11 mouse cellular contexts compared by ENCODE assay signal in the genomic region with DNA sequence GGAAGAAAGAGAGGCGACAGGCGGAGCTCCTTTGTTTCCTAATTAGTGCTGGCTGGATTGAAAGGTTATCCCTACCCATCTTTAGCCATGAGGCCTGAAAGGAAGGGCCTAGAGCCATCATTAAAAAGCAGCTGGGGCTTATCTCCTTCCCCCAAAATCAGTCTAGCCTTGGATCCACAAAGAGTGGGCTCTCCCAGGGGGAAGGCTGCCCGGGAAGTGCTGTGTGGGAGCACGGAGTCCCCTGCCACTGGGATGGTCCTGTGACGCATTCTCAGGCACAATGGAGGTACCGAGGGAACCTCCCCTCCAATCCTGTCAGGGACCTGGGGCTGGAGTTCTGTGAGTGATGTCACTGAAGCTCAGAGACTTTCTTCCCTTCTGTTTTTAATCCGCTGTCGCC.
DNase-seq lines count a peak whose midpoint lies in the region; ATAC-seq and TF ChIP-seq lines count a peak whose summit lies in the region.
"Had no signal": no experiment of that assay in that cellular context is flagged by ENCODE, and none has a peak within 500 bp of the region (broad histone marks: within the 10 kb centered on the region; RNA-seq: fewer than 3 reads in every experiment).

No protein-coding gene starts in this region.

- H3K27ac ChIP-seq in embryonic facial prominence, embryonic 15.5 days (replicated peaks): peak overlapping the region; percentile 76
- H3K27ac ChIP-seq in hindbrain, embryonic 15.5 days (replicated peaks): peak overlapping the region; percentile 26; the same call in 1 of the 2 replicates
- peak overlapping the region; percentile 63 for H3K27ac ChIP-seq in midbrain, embryonic 15.5 days
- no peak overlapping the region for H3K27ac ChIP-seq in cerebellum, adult 2 months (ENCODE audit: insufficient read depth, low read length)
- H3K27ac ChIP-seq in intestine, embryonic 15.5 days: no peak overlapping the region

- no peak for TF ChIP-seq CTCF in brain, embryonic 14.5 days (IDR thresholded peaks at IDR 0.05; ENCODE audit: borderline replicate concordance, extremely low read depth, insufficient read depth, insufficient read length)
- no peak for TF ChIP-seq CTCF in cerebellum, adult 2 months (IDR thresholded peaks at IDR 0.05; ENCODE audit: borderline replicate concordance, insufficient read depth, low read depth, low read length)

- no peaks in the 10 kb centered on the region for H3K9me3 ChIP-seq in embryonic facial prominence, embryonic 15.5 days (replicated peaks)
- H3K9me3 ChIP-seq in hindbrain, embryonic 15.5 days: no peaks in the 10 kb centered on the region
- H3K9me3 ChIP-seq in midbrain, embryonic 15.5 days: no peaks in the 10 kb centered on the region
- H3K9me3 ChIP-seq in intestine, embryonic 15.5 days: no peaks in the 10 kb centered on the region; the same call in 1 of the 2 replicates

- no peaks in the 10 kb centered on the region for H3K27me3 ChIP-seq in embryonic facial prominence, embryonic 15.5 days
- H3K27me3 ChIP-seq in hindbrain, embryonic 15.5 days: no peaks in the 10 kb centered on the region
- no peaks in the 10 kb centered on the region for H3K27me3 ChIP-seq in midbrain, embryonic 15.5 days (replicated peaks)
- no peaks in the 10 kb centered on the region for H3K27me3 ChIP-seq in cerebellum, adult 2 months (ENCODE audit: control insufficient read depth, insufficient read depth, low read length)
- no peaks in the 10 kb centered on the region for H3K27me3 ChIP-seq in intestine, embryonic 15.5 days (replicated peaks)

- no peak for TF ChIP-seq POLR2A in brain, embryonic 14.5 days (IDR thresholded peaks at IDR 0.05; ENCODE audit: borderline replicate concordance, extremely low read depth, insufficient read depth, insufficient read length, poor library complexity, severe bottlenecking)
- no peak for TF ChIP-seq POLR2A in cerebellum, adult 2 months (IDR thresholded peaks at IDR 0.05; ENCODE audit: borderline replicate concordance, insufficient read depth, low read length)

- ATAC-seq in embryonic facial prominence, embryonic 15.5 days (ENCODE audit: insufficient number of reproducible peaks, low FRiP score, low TSS enrichment, low read depth): 0 out of 2 replicates have a peak, but pooled peaks have one; percentile 12
- no peak for ATAC-seq in hindbrain, embryonic 15.5 days (ENCODE audit: low FRiP score, low read depth)
- no peak for ATAC-seq in midbrain, embryonic 15.5 days (replicated peaks)
- no peak for ATAC-seq in intestine, embryonic 15.5 days

- DNase-seq in brain, embryonic 14.5 days (ENCODE audit: low read depth): peak; percentile 59
- no peak for DNase-seq in kidney, postnatal 4 days
- DNase-seq in cerebellum, adult 2 months: no peak
- DNase-seq in kidney, postnatal 14 days: no peak
- DNase-seq: adrenal gland, adult 2 months; kidney, adult 9 months; lung, postnatal 4 days had no signal

- H3K36me3 ChIP-seq in embryonic facial prominence, embryonic 15.5 days: no peaks in the 10 kb centered on the region
- no peaks in the 10 kb centered on the region for H3K36me3 ChIP-seq in hindbrain, embryonic 15.5 days
- H3K36me3 ChIP-seq in midbrain, embryonic 15.5 days (replicated peaks): no peaks in the 10 kb centered on the region
- H3K36me3 ChIP-seq in intestine, embryonic 15.5 days: no peaks in the 10 kb centered on the region

- no peak overlapping the region for H3K4me3 ChIP-seq in embryonic facial prominence, embryonic 15.5 days (replicated peaks)
- H3K4me3 ChIP-seq in hindbrain, embryonic 15.5 days: no peak overlapping the region
- no peak overlapping the region for H3K4me3 ChIP-seq in midbrain, embryonic 15.5 days
- no peak overlapping the region for H3K4me3 ChIP-seq in cerebellum, adult 2 months (replicated peaks; ENCODE audit: insufficient read depth, low read depth, low read length)
- no peak overlapping the region for H3K4me3 ChIP-seq in intestine, embryonic 15.5 days (replicated peaks)

- H3K4me1 ChIP-seq in embryonic facial prominence, embryonic 15.5 days: peaks cover 23% of the 10 kb centered on the region
- peaks cover 17% of the 10 kb centered on the region for H3K4me1 ChIP-seq in hindbrain, embryonic 15.5 days (replicated peaks)
- peaks cover 10% of the 10 kb centered on the region for H3K4me1 ChIP-seq in midbrain, embryonic 15.5 days
- no peaks in the 10 kb centered on the region for H3K4me1 ChIP-seq in cerebellum, adult 2 months (ENCODE audit: control insufficient read depth, insufficient read depth, low read length)
- no peaks in the 10 kb centered on the region for H3K4me1 ChIP-seq in intestine, embryonic 15.5 days (replicated peaks)

- H3K9ac ChIP-seq in embryonic facial prominence, embryonic 15.5 days: no peak overlapping the region
- H3K9ac ChIP-seq in hindbrain, embryonic 15.5 days: no peak overlapping the region
- no peak overlapping the region for H3K9ac ChIP-seq in midbrain, embryonic 15.5 days
- H3K9ac ChIP-seq in intestine, embryonic 15.5 days: no peak overlapping the region

- H3K4me2 ChIP-seq in embryonic facial prominence, embryonic 15.5 days (replicated peaks): no peak overlapping the region
- H3K4me2 ChIP-seq in hindbrain, embryonic 15.5 days: no peak overlapping the region
- H3K4me2 ChIP-seq in midbrain, embryonic 15.5 days: no peak overlapping the region
- H3K4me2 ChIP-seq in intestine, embryonic 15.5 days (replicated peaks): no peak overlapping the region

- 21% methylated on average over 8 of the region's 8 CpGs for WGBS in embryonic facial prominence, embryonic 15.5 days
- 20% methylated on average over 8 of the region's 8 CpGs for WGBS in hindbrain, embryonic 15.5 days
- 8% methylated on average over 8 of the region's 8 CpGs for WGBS in midbrain, embryonic 15.5 days
- WGBS in cerebellum, adult 2 months: 90% methylated on average over 8 of the region's 8 CpGs
- WGBS in intestine, embryonic 15.5 days: 50% methylated on average over 8 of the region's 8 CpGs

Comparison
In these comparisons a context has a peak if more than half of its experiments do, and no peak if none do; other contexts are left out.
1. H3K27ac ChIP-seq: peak in embryonic facial prominence, embryonic 15.5 days (single experiment), hindbrain, embryonic 15.5 days (single experiment) and midbrain, embryonic 15.5 days (single experiment); none in cerebellum, adult 2 months (single experiment) and intestine, embryonic 15.5 days (single experiment).